Mouse (Mus musculus): ENCODE results near the gene Vps26a.

Vps26a gene

DNA sequence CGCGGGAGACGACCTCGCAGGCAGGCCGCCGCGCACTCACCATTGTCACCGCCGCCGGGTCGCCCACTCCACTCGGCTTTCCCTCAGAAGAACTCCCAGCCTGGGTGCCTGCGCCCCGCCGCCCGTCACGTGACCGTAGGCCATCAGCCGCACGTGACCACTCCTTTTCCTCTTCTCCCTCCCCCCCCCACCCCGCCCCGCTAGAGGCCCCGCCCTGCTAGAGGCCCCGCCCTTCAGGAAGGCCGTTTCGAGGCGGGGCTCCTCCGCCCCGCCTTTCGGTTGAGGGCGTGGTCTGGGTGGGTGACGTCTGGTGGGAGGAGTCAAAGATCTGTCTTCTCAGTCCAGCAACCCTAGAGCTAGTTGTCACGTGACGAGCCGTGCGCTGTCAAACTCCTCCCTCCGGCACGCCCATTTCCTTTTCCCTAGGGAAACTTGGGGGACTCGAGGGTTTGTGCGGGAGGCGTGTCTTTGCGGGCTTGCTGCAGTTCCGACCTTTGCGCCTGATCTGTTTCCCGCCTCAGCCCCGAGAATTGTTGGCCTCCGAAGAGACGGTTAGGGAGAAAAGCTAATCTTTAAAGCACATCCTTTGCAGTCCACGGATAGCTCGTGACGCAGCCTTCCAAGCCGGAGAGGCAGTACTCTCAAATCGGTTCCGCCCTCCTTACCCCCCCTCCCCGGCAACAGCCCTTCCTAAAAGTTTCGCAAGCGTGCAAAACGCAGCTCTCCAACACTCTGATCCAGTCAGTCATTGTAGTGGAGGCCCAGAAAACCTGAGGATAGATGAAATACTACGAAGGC lies at the start of gene Vps26a:
TSS of gene Vps26a (minus strand) at position 188 of the 798 bp plus-strand sequence.
- in situ Hi-C loops (cut with MboI, MseI): loop anchor here (25.0 kb wide), 1 partner anchor 800 kb away; the partner anchor contains the start of genes Sar1a and Tysnd1

GRCm38 (mm10) chr10:62534509-62534908 lies 47.9 kb upstream of the Vps26a start:
- in situ Hi-C loops (cut with MboI, MseI): no loop called here

GRCm38 (mm10) chr10:62532832-62533231 lies 46.2 kb upstream of the Vps26a start:
- in situ Hi-C loops (cut with MboI, MseI): no loop called here

GRCm38 (mm10) chr10:62530183-62530582 lies 43.6 kb upstream of the Vps26a start:
- in situ Hi-C loops (cut with MboI, MseI): no loop called here

DNA sequence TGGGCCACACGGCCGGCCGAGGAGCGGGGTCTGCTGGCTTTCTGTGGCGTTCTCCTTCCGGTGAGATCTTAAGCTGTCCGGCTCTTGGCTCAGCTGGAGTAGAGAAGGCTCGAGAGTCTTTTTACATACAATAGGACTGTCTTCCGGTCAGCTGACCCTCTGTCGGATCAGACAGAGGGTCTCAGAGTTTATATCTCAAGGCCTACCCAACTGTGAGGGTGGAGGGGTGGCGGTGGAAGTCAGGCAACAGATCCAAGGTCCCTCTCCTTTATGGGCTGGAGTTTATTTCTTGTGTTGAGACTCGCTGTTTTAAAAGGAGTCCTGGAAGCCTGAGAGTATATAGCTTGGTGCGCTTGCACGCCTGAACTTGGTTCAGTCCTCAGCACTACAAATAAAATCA lies 40.7 kb upstream of the Vps26a start, which contains the start of gene Srgn:
TSS of gene Srgn (minus strand) at position 101 of the 400 bp plus-strand sequence.
- in situ Hi-C loops (cut with MboI, MseI): no loop called here

GRCm38 (mm10) chr10:62522346-62522950 lies 35.8 kb upstream of the Vps26a start:
- in situ Hi-C loops (cut with MboI, MseI): loop anchor here (5.0 kb wide), 1 partner anchor 595 kb away; no protein-coding TSS in a partner anchor

DNA sequence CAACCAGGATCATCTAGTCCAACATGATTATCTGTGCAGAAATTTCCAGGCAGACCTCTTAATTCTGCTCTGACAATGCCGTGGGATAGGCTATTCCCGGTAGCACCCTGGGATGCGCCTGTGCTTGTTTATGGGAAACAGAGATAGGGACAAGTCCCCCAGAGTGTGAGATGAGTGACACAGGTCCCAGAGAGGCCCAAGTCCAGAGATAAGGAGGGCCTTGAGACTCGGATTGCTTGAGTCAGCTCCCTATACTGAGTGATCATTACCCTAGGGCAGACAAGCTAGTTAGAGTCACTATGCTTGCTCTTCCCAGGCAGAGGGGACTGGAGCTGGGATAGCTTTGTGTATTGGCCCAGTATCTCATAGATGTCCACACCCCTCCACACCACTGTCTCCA lies 35.2 kb upstream of the Vps26a start:
- in situ Hi-C loops (cut with MboI, MseI): loop anchor here (5.0 kb wide), 1 partner anchor 596 kb away; no protein-coding TSS in a partner anchor

GRCm38 (mm10) chr10:62520911-62521310 lies 34.3 kb upstream of the Vps26a start:
- in situ Hi-C loops (cut with MboI, MseI): loop anchor here (5.0 kb wide), 1 partner anchor 596 kb away; no protein-coding TSS in a partner anchor

DNA sequence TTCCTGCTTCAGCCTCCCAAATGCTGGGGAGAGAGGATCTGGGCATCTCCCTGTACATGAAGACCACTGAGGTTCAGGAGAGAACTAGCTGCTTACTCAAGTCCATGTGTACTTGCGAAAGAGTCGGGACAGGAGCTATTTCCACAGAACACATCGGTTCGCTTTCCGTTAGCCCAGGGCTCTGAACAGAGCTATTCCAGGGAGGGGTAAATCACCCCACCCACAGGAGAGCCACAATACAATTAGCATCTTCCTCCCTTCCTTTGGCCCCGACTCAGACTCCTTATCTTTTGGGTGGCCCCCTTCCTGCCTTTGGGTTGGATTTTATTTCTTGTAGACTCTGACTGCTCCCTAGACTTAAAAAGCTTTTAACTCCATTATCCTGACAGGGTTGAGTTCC lies 30.9 kb upstream of the Vps26a start:
- in situ Hi-C loops (cut with MboI, MseI): no loop called here

- in situ Hi-C loops (cut with MboI, MseI): no loop called here
These were observed 26.2 kb upstream of the Vps26a start for GRCm38 (mm10) chr10:62512855-62513254.

DNA sequence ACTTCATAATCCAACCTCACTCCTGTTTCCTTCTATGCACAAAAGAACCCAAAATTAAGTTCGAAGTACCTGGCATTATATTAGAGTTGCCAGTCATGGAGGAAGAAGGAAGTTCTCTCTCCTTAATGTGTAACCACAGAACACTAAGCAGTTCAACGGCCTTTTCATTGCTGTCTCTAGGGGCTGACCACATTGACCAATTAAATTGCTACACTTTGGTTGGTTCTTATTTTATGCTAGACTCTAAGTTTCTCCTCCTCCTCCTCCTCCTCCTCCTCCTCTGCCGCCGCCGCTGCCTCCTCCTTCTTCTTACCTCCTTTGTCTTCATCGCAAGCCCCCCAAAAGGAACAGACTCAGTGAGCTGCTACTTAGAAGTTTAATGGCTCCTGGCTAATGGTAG lies 24.9 kb upstream of the Vps26a start:
- in situ Hi-C loops (cut with MboI, MseI): no loop called here

- in situ Hi-C loops (cut with MboI, MseI): loop anchor here (5.0 kb wide), 1 partner anchor 33 kb away; no protein-coding TSS in a partner anchor
These were observed 22.5 kb upstream of the Vps26a start for GRCm38 (mm10) chr10:62509032-62509656.

DNA sequence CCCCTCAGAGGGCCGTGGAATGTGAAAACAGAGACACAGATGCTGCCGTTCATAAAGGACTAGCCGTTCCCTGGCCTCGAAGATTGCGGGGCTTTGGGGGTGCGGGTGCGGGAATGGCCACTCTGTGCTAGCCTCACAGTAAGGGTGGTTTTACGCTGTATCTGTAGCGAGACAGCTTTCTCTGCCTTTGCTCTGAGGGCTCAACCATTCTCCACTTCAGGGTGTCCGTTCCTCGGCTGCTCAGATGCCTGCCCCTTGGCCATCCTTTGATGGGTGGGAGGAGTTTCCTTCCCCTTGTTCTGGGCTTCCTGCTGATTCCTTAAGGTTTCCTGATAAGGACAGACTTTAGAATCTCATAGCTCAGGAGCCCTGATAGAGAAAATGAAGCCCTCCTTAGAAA lies 21.9 kb upstream of the Vps26a start:
- in situ Hi-C loops (cut with MboI, MseI): loop anchor here (5.0 kb wide), 1 partner anchor 34 kb away; no protein-coding TSS in a partner anchor

- in situ Hi-C loops (cut with MboI, MseI): loop anchor here (5.0 kb wide), 1 partner anchor 35 kb away; no protein-coding TSS in a partner anchor
These were observed 21.1 kb upstream of the Vps26a start for GRCm38 (mm10) chr10:62507591-62508308.

DNA sequence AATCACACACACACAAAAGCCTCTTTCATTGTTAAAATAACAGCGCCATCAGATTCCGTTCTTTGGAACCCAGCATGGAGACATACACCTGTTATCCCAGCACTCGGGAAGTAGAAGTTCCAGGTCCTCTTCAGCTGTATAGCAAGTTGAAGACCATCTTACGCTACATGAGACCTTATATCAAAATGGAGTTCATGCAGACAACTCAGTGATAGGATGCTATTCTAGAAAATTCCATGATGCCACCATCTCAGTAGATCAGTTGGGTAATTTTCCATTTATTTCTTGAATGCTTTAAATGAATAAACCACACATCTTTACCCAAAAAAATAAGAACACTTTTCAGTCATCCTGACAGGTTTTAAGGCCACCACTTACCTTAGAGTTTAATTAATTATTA lies 20.5 kb upstream of the Vps26a start:
- in situ Hi-C loops (cut with MboI, MseI): loop anchor here (5.0 kb wide), 1 partner anchor 35 kb away; no protein-coding TSS in a partner anchor

GRCm38 (mm10) chr10:62506019-62506556 lies 19.5 kb upstream of the Vps26a start:
- in situ Hi-C loops (cut with MboI, MseI): loop anchor here (5.0 kb wide), 1 partner anchor 36 kb away; no protein-coding TSS in a partner anchor

- in situ Hi-C loops (cut with MboI, MseI): loop anchor here (5.0 kb wide), 1 partner anchor 37 kb away; no protein-coding TSS in a partner anchor
These were observed 18.8 kb upstream of the Vps26a start for GRCm38 (mm10) chr10:62505224-62505983.

- in situ Hi-C loops (cut with MboI, MseI): no loop called here
These were observed 17.4 kb upstream of the Vps26a start for GRCm38 (mm10) chr10:62503836-62504628.

DNA sequence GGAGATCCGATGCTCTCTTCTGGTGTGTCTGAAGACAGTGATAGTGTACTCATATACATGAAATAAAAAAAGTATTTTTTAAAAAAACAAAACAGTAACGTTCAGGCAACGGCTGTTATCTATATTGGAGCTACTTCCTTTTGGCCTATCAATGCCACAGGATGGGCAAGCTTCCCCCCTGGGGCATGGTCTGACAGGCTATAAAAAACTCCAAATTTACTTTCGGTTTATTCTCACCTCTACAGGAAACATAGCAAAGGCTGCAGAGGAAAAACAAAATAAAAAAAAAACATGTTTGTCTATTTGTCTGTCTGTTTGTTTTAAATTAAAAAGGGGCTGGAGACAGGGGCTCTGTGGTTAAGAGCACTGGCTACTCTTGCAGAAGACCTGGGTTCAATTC lies 16.7 kb upstream of the Vps26a start:
- in situ Hi-C loops (cut with MboI, MseI): no loop called here
